Mouse (Mus musculus) heart, adult 2 months (tissue): ENCODE measurements around the gene Lcor. TPM values are rescaled to one million over a fixed set of nuclear protein-coding genes. Genes with fewer than 3 reads are reported as not detected.
A peak's percentile ranks its signal among the peaks of the same experiment; 100 is the strongest.

ENCODE experiments used
- DNase-seq, 2 experiments: peaks; one replicate each; pipeline ENCODE4 v3.0.0; 2021
- H3K27ac ChIP-seq: fragments of 200-600 bp; 2 replicates; pipeline ENCODE4 v1.8.1; 2022
- H3K27me3 ChIP-seq: fragments of 200-500 bp; 2 replicates; pipeline ENCODE4 v1.6.1; 2012; ENCODE audit warnings: mild to moderate bottlenecking, low read length, inconsistent platforms, mixed read lengths; ENCODE audit not compliant: control insufficient read depth, insufficient read depth
- H3K36me3 ChIP-seq: fragments of 200-500 bp; 2 replicates; pipeline ENCODE4 v1.6.1; 2012; ENCODE audit warnings: low read length, inconsistent platforms; ENCODE audit not compliant: control insufficient read depth, insufficient read depth
- H3K4me1 ChIP-seq: fragments of 200-500 bp; 2 replicates; pipeline ENCODE4 v1.6.1; 2011; ENCODE audit warnings: low read length; ENCODE audit not compliant: control insufficient read depth, insufficient read depth
- H3K4me3 ChIP-seq: fragments of 200-600 bp; 2 replicates; pipeline ENCODE4 v1.8.1; 2022
- H3K79me2 ChIP-seq: fragments of 200-500 bp; replicated peaks from 2 replicates; pipeline ENCODE4 v1.6.1; 2012; ENCODE audit warnings: mild to moderate bottlenecking, inconsistent platforms, low read length, moderate library complexity, mixed read lengths; ENCODE audit not compliant: control insufficient read depth, insufficient read depth
- H3K9ac ChIP-seq: fragments of 200-500 bp; 2 replicates; pipeline ENCODE4 v1.6.1; 2012; ENCODE audit warnings: low read depth, mild to moderate bottlenecking, control low read depth, inconsistent platforms, low read length, mixed read lengths
- CTCF ChIP-seq: fragments of 200-600 bp; IDR thresholded peaks from 2 replicates; pipeline ENCODE4 v1.8.1; 2022; ENCODE audit warnings: antibody characterized with exemption, mild to moderate bottlenecking, moderate library complexity
- EP300 ChIP-seq: fragments of 200-500 bp; IDR thresholded peaks from 2 replicates; pipeline ENCODE4 v1.6.1; 2011; ENCODE audit warnings: low read depth, low read length, control low read depth; ENCODE audit not compliant: insufficient read depth
- POLR2A ChIP-seq: fragments of 200-500 bp; IDR thresholded peaks from 2 replicates; pipeline ENCODE4 v1.6.1; 2011; ENCODE audit warnings: mild to moderate bottlenecking, low read depth, low read length, control low read depth; ENCODE audit not compliant: insufficient read depth
- WGBS: fragments of 180-500 bp; shearing (Covaris S2); methylation state at CpG from one replicate; pipeline ENCODE4 v1.1.7; 2018; 5-methylcytosine and 5-hydroxymethylcytosine counted together
- intact Hi-C: fragments of 180-260 bp; cut with DNase I; formaldehyde crosslinking; loops from one replicate; pipeline ENCODE4 v1.15.1; 2025
- polyA plus RNA-seq: library from polyadenylated mRNA; depleted of rRNA; stranded (reverse); fragments of >200 nt; gene quantifications from 2 replicates; pipeline ENCODE4 v1.2.3, GENCODE M21; 2012
- total RNA-seq, 2 experiments: library from RNA; stranded (reverse); gene quantifications; 2 replicates each; pipeline ENCODE4 v1.2.3; 2021

The Lcor gene
- total and polyA plus RNA-seq, 3 experiments: 1.7 to 12.8 (median 12.2) TPM

DNA sequence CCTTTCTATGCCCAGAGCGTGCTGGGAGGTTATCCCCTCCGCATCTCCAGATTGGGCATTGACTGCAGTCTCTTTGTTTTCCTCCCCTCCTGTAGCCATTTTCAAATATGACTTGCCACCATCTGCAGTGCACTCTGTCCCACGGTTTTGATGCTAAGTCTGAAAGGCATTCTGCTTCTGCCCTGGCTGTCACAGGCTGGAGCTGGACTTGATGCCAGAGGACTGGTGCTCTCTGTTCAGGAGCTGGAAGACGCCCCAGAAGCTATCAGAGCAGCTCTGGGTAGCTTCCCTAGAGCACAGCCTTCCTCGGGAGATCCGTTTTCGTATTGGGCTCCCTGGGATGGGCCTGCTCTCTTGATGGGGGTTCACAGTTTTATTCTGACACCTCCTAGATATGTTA lies 106.6 kb downstream of the Lcor start:
- Histone ChIP-seq H3K4me3 (no peak overlapping the region), H3K9ac (no peak overlapping the region), H3K36me3 (no peaks in the 10 kb centered on the region), H3K4me1 (no peaks in the 10 kb centered on the region), H3K27me3 (no peaks in the 10 kb centered on the region), H3K27ac (no peak overlapping the region), H3K79me2 (no peaks in the 10 kb centered on the region)
- TF ChIP-seq POLR2A: no peak
- no peak for TF ChIP-seq CTCF
- TF ChIP-seq EP300: no peak
- WGBS: 85% methylated on average over 7 of the region's 7 CpGs
- no peak for DNase-seq
- intact Hi-C loops: no loop called here

DNA sequence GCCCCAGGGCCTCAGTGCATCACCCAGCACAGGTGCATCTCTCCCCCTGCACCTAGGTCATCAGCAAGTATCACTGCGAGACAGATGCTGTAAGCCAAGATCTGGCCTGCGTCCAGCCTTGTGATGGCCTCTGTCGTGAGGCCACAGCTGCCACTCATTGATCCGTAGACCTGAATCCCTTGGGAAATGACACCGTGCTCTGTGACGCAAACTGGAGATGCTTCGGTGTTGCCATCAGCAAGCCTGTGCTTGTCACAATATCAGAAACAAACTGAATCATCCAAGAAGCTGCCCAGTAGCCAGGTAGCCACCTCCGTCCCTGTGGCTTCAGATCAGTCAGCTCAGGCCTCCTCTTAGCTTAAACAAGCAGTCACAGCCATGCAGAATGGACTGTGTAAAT lies 107.2 kb downstream of the Lcor start:
- H3K9ac ChIP-seq: no peak overlapping the region

DNA sequence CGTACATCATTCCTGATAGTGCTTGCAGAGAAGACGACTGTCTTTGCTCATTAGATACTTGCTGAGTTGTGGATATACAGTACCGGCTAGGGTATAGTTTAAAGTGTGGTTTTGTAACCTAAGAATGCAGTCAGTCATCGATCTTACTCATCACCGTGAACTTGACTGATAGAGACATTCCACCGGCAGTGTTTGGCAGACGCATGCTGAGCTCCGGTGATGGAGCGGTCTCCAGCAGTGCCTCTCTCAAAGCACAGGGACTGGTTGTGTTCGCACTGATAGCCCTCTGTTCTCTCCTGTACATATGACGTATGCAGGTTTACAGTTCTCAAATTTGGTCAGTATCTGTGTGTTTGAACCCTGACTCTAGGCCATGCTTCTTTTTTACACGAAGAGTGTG lies 109.4 kb downstream of the Lcor start:
- no peak for TF ChIP-seq CTCF
- TF ChIP-seq EP300: no peak
- no peak for TF ChIP-seq POLR2A
- no peak for DNase-seq
- Histone ChIP-seq H3K9ac (no peak overlapping the region), H3K27ac (no peak overlapping the region), H3K79me2 (no peaks in the 10 kb centered on the region), H3K4me1 (no peaks in the 10 kb centered on the region), H3K4me3 (no peak overlapping the region), H3K36me3 (no peaks in the 10 kb centered on the region), H3K27me3 (no peaks in the 10 kb centered on the region)
- intact Hi-C loops: no loop called here
- 59% methylated on average over 12 of the region's 12 CpGs for WGBS

More for the DNA sequence above, 107.2 kb downstream of the Lcor start:
- Histone ChIP-seq H3K79me2 (no peaks in the 10 kb centered on the region), H3K27me3 (no peaks in the 10 kb centered on the region), H3K36me3 (no peaks in the 10 kb centered on the region), H3K4me1 (no peaks in the 10 kb centered on the region), H3K4me3 (no peak overlapping the region), H3K27ac (no peak overlapping the region)
- TF ChIP-seq EP300: no peak
- intact Hi-C loops: no loop called here
- no peak for DNase-seq
- WGBS: 76% methylated on average over 8 of the region's 8 CpGs

DNA sequence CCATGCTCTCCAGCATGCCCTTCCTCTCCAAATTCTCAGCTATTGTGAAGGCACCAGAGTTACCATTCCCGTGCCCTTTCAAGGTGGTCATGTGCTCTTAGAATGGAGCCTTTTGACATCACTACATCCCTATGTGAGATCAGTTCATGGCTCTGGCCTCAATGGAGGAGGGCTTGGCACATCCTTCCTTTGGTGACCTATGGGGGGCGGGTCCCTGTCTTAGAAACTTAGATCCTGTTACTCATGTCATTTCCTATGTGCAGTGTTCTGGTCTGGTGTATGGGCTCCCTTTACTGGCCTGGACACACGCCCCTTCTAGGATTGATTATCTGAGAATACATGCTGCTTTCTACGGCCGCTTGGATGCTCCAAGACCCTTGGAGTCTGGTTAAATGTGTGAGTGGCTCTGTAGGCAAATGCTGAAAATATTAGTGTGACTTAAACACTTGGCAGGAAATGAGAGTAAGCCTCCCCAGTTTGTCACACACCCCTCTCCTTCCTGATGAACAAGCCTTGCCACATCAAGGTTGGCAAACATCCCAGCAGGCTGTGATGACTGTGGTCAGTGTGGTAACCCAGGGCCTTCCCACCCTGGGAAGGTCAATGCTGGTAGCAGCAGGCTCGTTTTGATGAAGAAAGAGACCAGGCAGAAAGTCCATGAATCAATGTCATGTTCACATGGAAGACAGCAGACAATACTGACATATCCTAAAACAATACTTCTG lies 114.9 kb downstream of the Lcor start:
- Histone ChIP-seq H3K36me3 (no peaks in the 10 kb centered on the region), H3K27me3 (no peaks in the 10 kb centered on the region), H3K27ac (no peak overlapping the region), H3K4me3 (no peak overlapping the region), H3K79me2 (no peaks in the 10 kb centered on the region), H3K9ac (no peak overlapping the region), H3K4me1 (peaks cover 5% of the 10 kb centered on the region)
- peak; percentile 43 to 68 for DNase-seq
- intact Hi-C loops: no loop called here
- TF ChIP-seq EP300: no peak
- no peak for TF ChIP-seq CTCF
- no peak for TF ChIP-seq POLR2A
- 36% methylated on average over 6 of the region's 6 CpGs for WGBS

DNA sequence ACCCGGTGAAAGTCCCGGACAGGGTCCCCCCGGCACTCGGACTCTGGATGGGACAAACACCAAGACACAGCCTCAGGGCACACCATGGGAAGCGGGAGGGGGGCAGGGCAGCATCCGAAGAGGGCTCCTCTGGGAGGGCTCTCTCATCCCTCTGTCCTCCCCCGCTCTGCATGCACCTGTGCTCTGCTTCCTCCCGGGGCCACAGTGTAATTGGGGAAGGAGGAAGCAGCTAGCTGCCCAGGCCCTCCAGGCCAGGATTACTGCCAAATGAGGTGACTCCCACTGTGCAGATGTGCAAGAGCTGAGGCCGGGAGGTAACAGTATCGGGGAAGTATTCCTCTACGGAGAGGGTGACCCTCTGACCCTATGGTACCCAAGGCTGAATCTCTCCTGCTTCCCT lies 118.2 kb downstream of the Lcor start:
- intact Hi-C loops: no loop called here
- H3K27me3 ChIP-seq: no peaks in the 10 kb centered on the region
- TF ChIP-seq EP300 (no peak), CTCF (no peak), POLR2A (no peak)
- WGBS: 48% methylated on average over 11 of the region's 11 CpGs
- no peak overlapping the region for H3K9ac ChIP-seq
- H3K79me2 ChIP-seq: no peaks in the 10 kb centered on the region
- no peak overlapping the region for H3K4me3 ChIP-seq
- no peak for DNase-seq
- no peak overlapping the region for H3K27ac ChIP-seq
- peaks cover 5% of the 10 kb centered on the region for H3K4me1 ChIP-seq
- H3K36me3 ChIP-seq: no peaks in the 10 kb centered on the region

DNA sequence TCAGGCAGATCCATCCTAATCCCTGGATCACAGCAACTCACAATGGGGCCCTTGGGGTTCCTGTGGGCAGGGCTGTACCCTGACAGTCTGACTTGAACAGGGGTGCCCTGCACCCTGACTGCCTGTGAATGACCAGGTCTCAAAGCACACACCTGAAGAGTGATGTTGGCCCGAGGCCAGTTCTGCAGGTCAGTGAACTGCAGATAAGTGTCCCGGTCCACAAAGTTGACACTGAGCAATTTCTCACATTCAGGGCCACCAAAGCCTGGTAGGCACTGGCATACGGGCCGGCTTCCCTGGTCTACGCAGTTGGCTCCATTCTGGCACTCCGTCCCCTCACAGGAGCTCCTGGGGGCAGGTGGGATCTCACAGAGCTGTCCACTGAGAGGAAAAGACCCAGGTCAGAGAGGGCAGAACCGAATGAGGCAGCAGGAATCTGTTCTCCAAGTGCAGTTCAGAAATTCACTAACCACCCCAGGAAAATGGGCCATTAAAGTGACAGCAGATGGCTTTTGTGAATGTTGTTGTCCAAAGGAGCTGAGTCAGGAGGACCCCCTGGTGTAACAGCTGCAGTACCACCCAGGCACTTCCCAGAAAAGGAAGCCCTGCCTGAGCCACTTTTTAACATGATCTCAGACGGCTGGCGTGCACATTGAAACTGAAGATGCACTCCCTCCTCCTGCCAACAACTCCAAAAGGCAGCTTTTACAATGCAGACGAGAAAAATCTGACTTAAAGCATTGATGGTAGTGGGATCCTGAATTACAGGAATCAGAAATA lies 124.0 kb downstream of the Lcor start:
- H3K36me3 ChIP-seq: no peaks in the 10 kb centered on the region
- no peak overlapping the region for H3K9ac ChIP-seq
- H3K27ac ChIP-seq: no peak overlapping the region
- WGBS: 82% methylated on average over 10 of the region's 10 CpGs
- no peaks in the 10 kb centered on the region for H3K27me3 ChIP-seq
- intact Hi-C loops: no loop called here
- no peaks in the 10 kb centered on the region for H3K79me2 ChIP-seq
- TF ChIP-seq EP300 (no peak), CTCF (no peak), POLR2A (no peak)
- no peak overlapping the region for H3K4me3 ChIP-seq
- H3K4me1 ChIP-seq: no peaks in the 10 kb centered on the region
- DNase-seq: no peak
